Mouse (Mus musculus) small intestine, adult 10 weeks (tissue): Measurements from ENCODE around the gene Pik3c2g. TPM values are rescaled to one million over a fixed set of nuclear protein-coding genes. Genes with fewer than 3 reads are reported as not detected.

Experiments
- polyA plus RNA-seq: library from polyadenylated mRNA; stranded (reverse); fragments of 350-450 nt; fragmentation: Illumina TruSeq; extraction: RNeasy Lipid Tissue Mini Kit (QIAGEN cat#74804); gene quantifications from one replicate; pipeline ENCODE4 v1.2.3, GENCODE M21; 2014; ENCODE audit warnings: low replicate concordance

Gene Pik3c2g
- 1.7 TPM for polyA plus RNA-seq

DNA sequence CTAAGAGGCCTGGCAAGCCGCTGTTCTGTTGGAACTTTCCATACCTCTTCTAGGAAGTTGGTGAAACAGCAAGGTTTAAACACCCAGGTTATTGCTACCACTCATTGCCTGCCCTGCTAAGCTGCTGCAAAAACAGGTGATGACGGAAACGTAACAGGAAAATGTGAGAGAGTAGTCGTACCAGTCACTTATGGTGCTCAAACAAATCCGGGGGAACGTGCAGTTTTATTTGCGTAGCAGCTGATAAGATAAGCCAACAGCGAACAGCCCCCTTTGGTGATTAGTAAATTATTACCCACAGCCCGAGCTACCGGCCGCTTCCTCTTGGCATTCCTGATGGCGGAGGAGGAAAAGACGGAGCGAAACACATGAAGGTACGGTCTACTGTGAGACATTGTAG lies at the start of gene Pik3c2g:
TSS of gene Pik3c2g (plus strand) at position 330 of the 400 bp plus-strand sequence.

Other genes with a start within 250 kb of the Pik3c2g start
- gene Rergl, start 85.2 kb upstream of the Pik3c2g start, polyA plus RNA-seq: not detected